Mouse (Mus musculus) testis, adult 2 months (tissue): ENCODE results near the gene 4931429L15Rik. TPM values are rescaled to one million over a fixed set of nuclear protein-coding genes. Genes with fewer than 3 reads are reported as not detected.

Experiments
- H3K27ac ChIP-seq: fragments of 200-500 bp; 2 replicates; pipeline ENCODE4 v1.5.1; 2012; ENCODE audit warnings: low read depth, low read length; ENCODE audit not compliant: control insufficient read depth, insufficient read depth
- H3K27me3 ChIP-seq: fragments of 200-500 bp; 2 replicates; pipeline ENCODE4 v1.6.1; 2012; ENCODE audit warnings: mild to moderate bottlenecking, low read length, moderate library complexity; ENCODE audit not compliant: control insufficient read depth, insufficient read depth
- H3K36me3 ChIP-seq: fragments of 200-500 bp; 2 replicates; pipeline ENCODE4 v1.6.1; 2012; ENCODE audit warnings: mild to moderate bottlenecking, low read length; ENCODE audit not compliant: control insufficient read depth, insufficient read depth
- H3K4me1 ChIP-seq: fragments of 200-500 bp; 2 replicates; pipeline ENCODE4 v1.6.1; 2012; ENCODE audit warnings: low read length; ENCODE audit not compliant: control insufficient read depth, insufficient read depth
- H3K4me3 ChIP-seq: fragments of 200-500 bp; 2 replicates; pipeline ENCODE4 v1.5.1; 2012; ENCODE audit warnings: low read depth, mild to moderate bottlenecking, low read length, moderate library complexity, mixed read lengths; ENCODE audit not compliant: control insufficient read depth
- CTCF ChIP-seq: fragments of 200-500 bp; IDR thresholded peaks from 2 replicates; pipeline ENCODE4 v1.5.1; 2012; ENCODE audit warnings: low read depth, mild to moderate bottlenecking, inconsistent platforms, low read length, moderate library complexity; ENCODE audit not compliant: control insufficient read depth, insufficient read depth, insufficient replicate concordance
- POLR2A ChIP-seq: fragments of 200-500 bp; IDR thresholded peaks from 2 replicates; pipeline ENCODE4 v1.6.1; 2012; ENCODE audit warnings: low read depth, mild to moderate bottlenecking, inconsistent platforms, low read length, moderate library complexity; ENCODE audit not compliant: control insufficient read depth
- polyA plus RNA-seq: library from polyadenylated mRNA; depleted of rRNA; stranded (reverse); fragments of >200 nt; gene quantifications from 2 replicates; pipeline ENCODE4 v1.2.3, GENCODE M21; 2012

4931429L15Rik gene
- polyA plus RNA-seq, 1 experiment, result 180 TPM

DNA sequence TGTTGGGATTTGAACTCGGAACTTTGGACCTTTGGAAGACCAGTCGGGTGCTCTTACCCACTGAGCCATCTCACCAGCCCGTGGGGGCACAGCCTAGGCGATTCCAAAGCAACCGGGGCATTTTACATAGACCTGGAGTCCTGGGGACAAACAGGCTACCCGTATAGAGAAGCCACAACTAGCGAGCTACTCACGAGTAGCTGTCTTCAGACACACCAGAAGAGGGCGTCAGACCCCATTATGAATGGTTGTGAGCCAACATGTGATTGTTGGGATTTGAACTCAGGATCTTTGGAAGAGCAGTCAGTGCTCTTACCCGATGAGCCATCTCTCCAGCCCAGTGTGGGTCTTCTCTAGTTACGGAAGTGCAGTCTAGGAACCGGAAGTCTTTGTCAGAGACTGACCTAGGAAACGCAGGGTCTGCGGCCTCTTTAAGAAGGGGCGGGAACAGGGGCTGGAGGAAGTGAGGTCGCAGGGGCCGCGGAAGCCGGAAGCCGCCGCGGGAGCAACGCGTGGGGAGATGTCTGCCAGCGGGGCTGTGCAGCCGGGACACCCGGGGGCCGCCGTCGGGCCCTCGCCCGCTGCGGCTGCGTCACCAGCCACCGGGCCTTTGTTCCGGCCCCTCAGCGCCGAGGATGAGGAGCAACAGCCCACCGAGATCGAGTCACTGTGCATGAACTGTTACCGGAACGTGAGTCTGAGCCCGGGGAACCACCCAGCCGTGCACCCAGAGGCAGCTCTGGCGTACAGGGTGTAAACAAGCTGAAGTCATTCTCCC, 46.9 kb downstream of the 4931429L15Rik start, which contains the start of gene Zpr1:
Gene Zpr1 (plus strand): TSS at position 388 of the 778 bp plus-strand sequence.
- Histone ChIP-seq H3K27ac (peak within 1 kb of the TSS; percentile 19), H3K36me3 (peaks cover 4% of the 10 kb centered on the region), H3K27me3 (no peaks in the 10 kb centered on the region), H3K4me3 (peak within 1 kb of the TSS; percentile 95), H3K4me1 (peaks cover 5% of the 10 kb centered on the region)
- peak; percentile 43; the same call in 1 of the 2 replicates for TF ChIP-seq POLR2A
- no peak for TF ChIP-seq CTCF

- Histone ChIP-seq H3K4me3 (no peak overlapping the region), H3K27ac (no peak overlapping the region), H3K27me3 (no peaks in the 10 kb centered on the region), H3K4me1 (peaks cover 5% of the 10 kb centered on the region), H3K36me3 (peaks cover 4% of the 10 kb centered on the region)
- TF ChIP-seq CTCF (no peak), POLR2A (no peak)
These were observed 47.7 kb downstream of the 4931429L15Rik start for GRCm38 (mm10) chr9:46272070-46272469.

- TF ChIP-seq POLR2A (no peak), CTCF (no peak)
- H3K27me3 ChIP-seq, result no peaks in the 10 kb centered on the region
- H3K4me1 ChIP-seq, result peaks cover 5% of the 10 kb centered on the region
- no peak overlapping the region for H3K27ac ChIP-seq
- no peak overlapping the region for H3K4me3 ChIP-seq
- peaks cover 2% of the 10 kb centered on the region; the same call in 1 of the 2 replicates for H3K36me3 ChIP-seq
These were observed 49.0 kb downstream of the 4931429L15Rik start for GRCm38 (mm10) chr9:46270782-46271181.

GRCm38 (mm10) chr9:46269125-46269524, 50.7 kb downstream of the 4931429L15Rik start:
- peaks cover 5% of the 10 kb centered on the region for H3K4me1 ChIP-seq
- no peaks in the 10 kb centered on the region for H3K36me3 ChIP-seq
- H3K4me3 ChIP-seq, result no peak overlapping the region
- no peaks in the 10 kb centered on the region for H3K27me3 ChIP-seq
- no peak for TF ChIP-seq POLR2A
- no peak for TF ChIP-seq CTCF
- H3K27ac ChIP-seq, result no peak overlapping the region

GRCm38 (mm10) chr9:46268343-46268873, 51.4 kb downstream of the 4931429L15Rik start, which contains the start of gene Apoa5:
Apoa5 (plus strand) TSS chr9:46268633.
- Histone ChIP-seq H3K4me1 (peaks cover 2% of the 10 kb centered on the region; the same call in 1 of the 2 replicates), H3K27me3 (no peaks in the 10 kb centered on the region), H3K36me3 (no peaks in the 10 kb centered on the region), H3K4me3 (no peak within 1 kb of the TSS), H3K27ac (no peak within 1 kb of the TSS)
- TF ChIP-seq POLR2A (no peak), CTCF (no peak)

DNA sequence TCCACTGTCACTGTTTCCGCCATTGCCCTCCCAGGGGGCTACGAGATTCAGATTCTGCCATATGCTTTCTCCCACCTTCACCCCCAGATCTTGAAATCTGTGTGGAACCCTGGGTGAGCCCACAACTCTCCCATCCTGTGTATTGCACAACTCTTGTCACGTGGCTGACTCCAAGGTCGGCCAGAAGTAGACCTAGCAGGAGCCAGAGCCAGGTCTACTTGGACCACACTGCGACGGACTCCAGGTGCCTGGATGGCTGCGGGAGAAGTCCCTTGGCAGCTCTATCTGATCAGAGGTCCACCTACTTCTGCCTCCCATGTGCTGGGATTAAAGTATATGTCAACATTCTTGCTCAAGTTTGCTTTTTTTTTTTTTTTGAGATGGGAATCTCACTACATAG, 58.7 kb downstream of the 4931429L15Rik start:
- no peak overlapping the region for H3K27ac ChIP-seq
- H3K4me3 ChIP-seq, result no peak overlapping the region
- TF ChIP-seq CTCF (no peak), POLR2A (no peak)
- H3K4me1 ChIP-seq, result no peaks in the 10 kb centered on the region
- no peaks in the 10 kb centered on the region for H3K27me3 ChIP-seq
- no peaks in the 10 kb centered on the region for H3K36me3 ChIP-seq

- no peak for TF ChIP-seq CTCF
- no peak for TF ChIP-seq POLR2A
- Histone ChIP-seq H3K4me1 (no peaks in the 10 kb centered on the region), H3K27ac (no peak overlapping the region), H3K27me3 (no peaks in the 10 kb centered on the region), H3K4me3 (no peak overlapping the region), H3K36me3 (no peaks in the 10 kb centered on the region)
These were observed 60.7 kb downstream of the 4931429L15Rik start for GRCm38 (mm10) chr9:46259111-46259510.
